Mouse (Mus musculus) C2C12 (cell line): ENCODE measurements around the gene Bri3bp.

Experiments used
- CEBPB ChIP-seq: IDR thresholded peaks from one replicate; pipeline ENCODE4 v1.6.1; 2011; ENCODE audit warnings: low read depth, mild to moderate bottlenecking, control low read depth, moderate library complexity
- CTCF ChIP-seq: IDR thresholded peaks from one replicate; pipeline ENCODE4 v1.5.1; 2011; ENCODE audit not compliant: control insufficient read depth, insufficient read depth, insufficient read length
- FOSL1 ChIP-seq: IDR thresholded peaks from one replicate; pipeline ENCODE4 v1.8.0; 2011; ENCODE audit warnings: mild to moderate bottlenecking, low read length; ENCODE audit not compliant: poor library complexity, insufficient read depth, severe bottlenecking
- MAX ChIP-seq: IDR thresholded peaks from one replicate; pipeline ENCODE4 v1.6.1; 2011; ENCODE audit warnings: mild to moderate bottlenecking, control low read depth
- MYOG ChIP-seq: IDR thresholded peaks from one replicate; pipeline ENCODE4 v1.6.1; 2011; ENCODE audit not compliant: control insufficient read depth, insufficient read length; ENCODE audit errors: extremely low read depth
- USF1 ChIP-seq: IDR thresholded peaks from one replicate; pipeline ENCODE4 v1.6.1; 2011; ENCODE audit warnings: low read depth, mild to moderate bottlenecking, control low read depth, moderate library complexity

GRCm38 (mm10) chr5:125505968-125506367 lies 64.6 kb downstream of the Bri3bp start:
- TF ChIP-seq CTCF (no peak), USF1 (no peak), MYOG (no peak), FOSL1 (no peak), CEBPB (no peak), MAX (no peak)
